Mouse (Mus musculus) left cerebral cortex, adult 11 months (tissue): Measurements from ENCODE around the gene Samd5.

ENCODE experiments used
- DNase-seq: peaks from one replicate; pipeline ENCODE4 v3.0.0; 2022; ENCODE audit warnings: low spot score

Gene Samd5

DNA sequence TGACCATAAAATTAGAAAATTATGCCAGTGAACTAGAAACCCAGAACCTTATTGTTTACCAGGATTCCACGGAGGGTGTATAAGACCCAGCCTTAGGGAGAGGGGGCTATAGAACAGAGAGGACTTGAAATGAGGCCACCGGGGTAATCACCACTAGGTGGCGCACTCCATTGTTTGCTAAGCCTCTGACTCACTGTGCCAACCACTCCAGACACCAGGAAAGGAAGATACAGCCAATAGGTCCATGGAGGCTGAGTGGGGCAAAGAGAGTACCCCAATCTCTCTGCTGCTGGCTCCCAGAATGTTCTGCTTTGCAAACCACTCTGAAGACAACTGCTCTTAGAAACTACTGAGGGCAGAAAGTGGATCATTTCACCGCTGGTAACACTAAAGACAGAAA lies 99.4 kb downstream of the Samd5 start:
- peak; percentile 39 for DNase-seq

GRCm38 (mm10) chr10:9574135-9574534 lies 100.9 kb downstream of the Samd5 start:
- DNase-seq: no peak
